Mouse (Mus musculus) forebrain, embryonic 11.5 days (tissue): ENCODE measurements around the gene Golm1. TPM values are rescaled to one million over a fixed set of nuclear protein-coding genes. Genes with fewer than 3 reads are reported as not detected.
"Not testable (repeated sequence)": the region's sequence is repeated elsewhere in the genome, so short reads cannot be mapped to it uniquely, and the experiment has no call there.

ENCODE experiments used
- ATAC-seq: fragments of 200-750 bp; cut with Nextera tagmentation; replicated peaks from 2 replicates; pipeline ENCODE4 v1.8.0; 2017; ENCODE audit warnings: moderate TSS enrichment; ENCODE audit not compliant: low FRiP score
- DNase-seq: peaks from one replicate; pipeline ENCODE4 v3.0.0-alpha.2; 2017; ENCODE audit warnings: low spot score
- H3K27ac ChIP-seq: fragments of 300-500 bp; sonication (generic); 2 replicates; pipeline ENCODE4 v1.5.1; 2014; ENCODE audit warnings: low read depth, low read length
- H3K27me3 ChIP-seq: fragments of 300-500 bp; sonication (generic); 2 replicates; pipeline ENCODE4 v1.6.1; 2014; ENCODE audit warnings: mild to moderate bottlenecking, low read length, mixed read lengths; ENCODE audit not compliant: control insufficient read depth, insufficient read depth
- H3K36me3 ChIP-seq: fragments of 300-500 bp; sonication (generic); 2 replicates; pipeline ENCODE4 v1.6.1; 2014; ENCODE audit warnings: mild to moderate bottlenecking, low read length, moderate library complexity, mixed read lengths; ENCODE audit not compliant: control insufficient read depth, insufficient read depth
- H3K4me1 ChIP-seq: fragments of 300-500 bp; sonication (generic); replicated peaks from 2 replicates; pipeline ENCODE4 v1.6.1; 2014; ENCODE audit warnings: low read length, mixed read lengths; ENCODE audit not compliant: control insufficient read depth, insufficient read depth
- H3K4me2 ChIP-seq: fragments of 300-500 bp; sonication (generic); 2 replicates; pipeline ENCODE4 v1.6.1; 2014; ENCODE audit warnings: low read depth, mild to moderate bottlenecking, low read length, moderate library complexity, mixed read lengths; ENCODE audit not compliant: severe bottlenecking
- H3K4me3 ChIP-seq: fragments of 300-500 bp; sonication (generic); 2 replicates; pipeline ENCODE4 v1.5.1; 2014; ENCODE audit warnings: low read depth, low read length
- H3K9ac ChIP-seq: fragments of 300-500 bp; sonication (generic); 2 replicates; pipeline ENCODE4 v1.6.1; 2014; ENCODE audit warnings: low read length
- H3K9me3 ChIP-seq: fragments of 300-500 bp; sonication (generic); 2 replicates; pipeline ENCODE4 v1.6.1; 2016; ENCODE audit warnings: low read length, mixed read lengths; ENCODE audit not compliant: control insufficient read depth
- WGBS: fragments of 180-500 bp; shearing (Covaris S2); extraction: QIAGEN DNeasy Blood & Tissue Kit; methylation state at CpG from one replicate; pipeline ENCODE4 v1.1.7; 2014; 5-methylcytosine and 5-hydroxymethylcytosine counted together
- polyA plus RNA-seq: library from polyadenylated mRNA; unstranded; fragments of >200 nt; fragmentation: Nextera tagmentation; extraction: Ambion mirVana; gene quantifications from 2 replicates; pipeline ENCODE4 v1.2.1, GENCODE M21; 2014

Gene Golm1
- polyA plus RNA-seq, result 131 and 133 TPM in 2 replicates

GRCm38 (mm10) chr13:59675151-59676011, at the start of gene Golm1:
TSS of gene Golm1 (minus strand) at chr13:59675811.
- no peaks in the 10 kb centered on the region for H3K36me3 ChIP-seq
- peak within 1 kb of the TSS; percentile 59 for H3K4me2 ChIP-seq
- peak; percentile 89 for ATAC-seq
- H3K27me3 ChIP-seq, result no peaks in the 10 kb centered on the region
- H3K4me1 ChIP-seq, result peaks cover 8% of the 10 kb centered on the region
- peak within 1 kb of the TSS; percentile 72 for H3K4me3 ChIP-seq
- H3K9me3 ChIP-seq, result no peaks in the 10 kb centered on the region
- DNase-seq, result peak; percentile 89
- H3K9ac ChIP-seq, result peak within 1 kb of the TSS; percentile 93
- peak within 1 kb of the TSS; percentile 87 for H3K27ac ChIP-seq
- under 1% methylated on average over 52 of the region's 61 CpGs for WGBS

GRCm38 (mm10) chr13:59722089-59722488, 46.5 kb upstream of the Golm1 start:
- not testable (repeated sequence) for ATAC-seq, H3K27ac ChIP-seq, H3K4me1 ChIP-seq, DNase-seq, H3K4me3 ChIP-seq, H3K4me2 ChIP-seq, H3K27me3 ChIP-seq, H3K9me3 ChIP-seq, H3K9ac ChIP-seq, H3K36me3 ChIP-seq
- 88% methylated on average over 1 of the region's 1 CpGs for WGBS

- WGBS, result 92% methylated on average over 1 of the region's 1 CpGs
- no peaks in the 10 kb centered on the region for H3K9me3 ChIP-seq
- no peaks in the 10 kb centered on the region for H3K27me3 ChIP-seq
- DNase-seq (no peak), ATAC-seq (no peak)
- H3K36me3 ChIP-seq, result no peaks in the 10 kb centered on the region
- no peaks in the 10 kb centered on the region for H3K4me1 ChIP-seq
- no peak overlapping the region for H3K4me2 ChIP-seq
- no peak overlapping the region for H3K27ac ChIP-seq
- H3K4me3 ChIP-seq, result no peak overlapping the region
- no peak overlapping the region for H3K9ac ChIP-seq
Observed at GRCm38 (mm10) chr13:59719475-59719874, 43.9 kb upstream of the Golm1 start.

GRCm38 (mm10) chr13:59718857-59719440, 43.3 kb upstream of the Golm1 start:
- H3K27ac ChIP-seq, H3K27me3 ChIP-seq, H3K4me3 ChIP-seq, H3K9me3 ChIP-seq, H3K4me1 ChIP-seq, DNase-seq, H3K9ac ChIP-seq, H3K36me3 ChIP-seq, ATAC-seq, H3K4me2 ChIP-seq: not testable (repeated sequence)
- WGBS, result 49% methylated on average over 6 of the region's 6 CpGs

- Histone ChIP-seq H3K4me3 (no peak overlapping the region), H3K36me3 (no peaks in the 10 kb centered on the region), H3K4me2 (no peak overlapping the region), H3K9me3 (no peaks in the 10 kb centered on the region), H3K4me1 (no peaks in the 10 kb centered on the region), H3K9ac (no peak overlapping the region), H3K27me3 (no peaks in the 10 kb centered on the region), H3K27ac (no peak overlapping the region)
- ATAC-seq (no peak), DNase-seq (no peak)
- 49% methylated on average over 3 of the region's 3 CpGs for WGBS
Observed at GRCm38 (mm10) chr13:59713710-59714109, 38.1 kb upstream of the Golm1 start.

- not testable (repeated sequence) for ATAC-seq, H3K9ac ChIP-seq, H3K27me3 ChIP-seq, H3K27ac ChIP-seq, H3K4me2 ChIP-seq, H3K4me3 ChIP-seq, H3K9me3 ChIP-seq, H3K36me3 ChIP-seq, DNase-seq, H3K4me1 ChIP-seq
- 74% methylated on average over 3 of the region's 3 CpGs for WGBS
Observed at GRCm38 (mm10) chr13:59711984-59712383, 36.4 kb upstream of the Golm1 start, which contains the start of gene Spata31d1b. TSS of gene Spata31d1b (plus strand) at chr13:59712284.

GRCm38 (mm10) chr13:59710230-59710629, 34.6 kb upstream of the Golm1 start, which contains the start of gene Spata31d1a:
TSS of gene Spata31d1a (minus strand) at chr13:59710330.
- ATAC-seq (no peak), DNase-seq (no peak)
- Histone ChIP-seq H3K27ac (no peak within 1 kb of the TSS), H3K27me3 (no peaks in the 10 kb centered on the region), H3K9ac (no peak within 1 kb of the TSS), H3K9me3 (no peaks in the 10 kb centered on the region), H3K4me3 (no peak within 1 kb of the TSS), H3K4me2 (no peak within 1 kb of the TSS), H3K4me1 (no peaks in the 10 kb centered on the region), H3K36me3 (no peaks in the 10 kb centered on the region)
- WGBS, result 92% methylated on average over 15 of the region's 15 CpGs

- H3K27me3 ChIP-seq, result no peaks in the 10 kb centered on the region
- no peak overlapping the region for H3K4me3 ChIP-seq
- H3K4me1 ChIP-seq, result no peaks in the 10 kb centered on the region
- no peak for DNase-seq
- no peak overlapping the region for H3K4me2 ChIP-seq
- H3K9me3 ChIP-seq, result no peaks in the 10 kb centered on the region
- no peak overlapping the region for H3K9ac ChIP-seq
- no peak overlapping the region for H3K27ac ChIP-seq
- 68% methylated on average over 12 of the region's 12 CpGs for WGBS
- no peaks in the 10 kb centered on the region for H3K36me3 ChIP-seq
- no peak for ATAC-seq
Observed at GRCm38 (mm10) chr13:59704562-59704961, 29.0 kb upstream of the Golm1 start.
